ENCODE assay signal across 19 mouse cellular contexts in the genomic region with DNA sequence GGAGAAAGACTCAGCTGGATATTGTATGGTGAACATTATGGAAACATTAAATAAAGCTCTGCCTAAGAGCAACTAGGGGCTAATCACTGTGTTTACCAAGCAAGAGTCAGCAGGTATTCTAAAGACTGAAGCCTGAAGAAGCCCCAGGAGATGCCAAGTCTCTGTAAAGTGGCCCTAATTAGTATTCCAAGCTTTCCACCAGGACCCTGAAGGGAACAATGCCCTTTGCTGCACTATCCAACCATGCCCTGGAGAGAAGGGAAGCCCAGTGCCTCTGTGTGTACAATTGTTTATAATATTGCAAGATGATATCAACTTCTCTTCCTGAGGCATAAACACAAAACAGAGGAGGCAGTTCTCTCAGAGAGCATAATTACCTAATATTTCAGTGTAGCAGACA.
"Had no signal": no experiment of that assay in that cellular context is flagged by ENCODE, and none has a peak within 500 bp of the region (broad histone marks: within the 10 kb centered on the region; RNA-seq: fewer than 3 reads in every experiment).

No protein-coding gene starts in this region.

- H3K36me3 ChIP-seq: limb, embryonic 10.5 days; limb, embryonic 13.5 days; liver, embryonic 12.5 days; liver, embryonic 15.5 days; neural tube, embryonic 12.5 days; stomach, embryonic 15.5 days had no signal

- H3K9me3 ChIP-seq: limb, embryonic 10.5 days; limb, embryonic 13.5 days; liver, embryonic 12.5 days; liver, embryonic 15.5 days; neural tube, embryonic 12.5 days; stomach, embryonic 15.5 days had no signal

- H3K4me1 ChIP-seq: limb, embryonic 10.5 days; limb, embryonic 13.5 days; liver, embryonic 12.5 days; liver, embryonic 15.5 days; neural tube, embryonic 12.5 days; stomach, embryonic 15.5 days had no signal

- DNase-seq: kidney, adult 2 months; kidney, postnatal 25 days; layer of hippocampus, adult 9-11 months; liver; lung, adult 2 months; retina, postnatal 1 day; right cerebral cortex, postnatal 25 days; spleen, adult 18-20 months; thymus, postnatal 25 days had no signal

- ATAC-seq: intestine, postnatal 0 days; liver, embryonic 12.5 days had no signal

- H3K9ac ChIP-seq: limb, embryonic 13.5 days; liver, embryonic 12.5 days; liver, embryonic 15.5 days; neural tube, embryonic 12.5 days; stomach, embryonic 15.5 days had no signal

- H3K4me2 ChIP-seq: limb, embryonic 13.5 days; liver, embryonic 12.5 days; liver, embryonic 15.5 days; neural tube, embryonic 12.5 days; stomach, embryonic 15.5 days had no signal

- H3K27me3 ChIP-seq: limb, embryonic 13.5 days; liver, embryonic 12.5 days; liver, embryonic 15.5 days; neural tube, embryonic 12.5 days; stomach, embryonic 15.5 days had no signal

- H3K27ac ChIP-seq: kidney, postnatal 0 days; layer of hippocampus, adult 2 months; limb, embryonic 10.5 days; limb, embryonic 13.5 days; liver, embryonic 12.5 days; liver, embryonic 15.5 days; macrophage; neural tube, embryonic 12.5 days; stomach, embryonic 15.5 days had no signal

- H3K4me3 ChIP-seq: layer of hippocampus, adult 2 months; limb, embryonic 10.5 days; limb, embryonic 13.5 days; liver, embryonic 12.5 days; liver, embryonic 15.5 days; neural tube, embryonic 12.5 days; stomach, embryonic 15.5 days had no signal
